Comparison of ENCODE assay signal across 8 mouse cellular contexts in genomic region chr4:147935904-147936303, GRCm38 (mm10). TPM values are rescaled to one million over a fixed set of nuclear protein-coding genes. Genes with fewer than 3 reads are reported as not detected.
DNase-seq lines count a peak whose midpoint lies in the region; ATAC-seq and TF ChIP-seq lines count a peak whose summit lies in the region.

No protein-coding gene starts in this region.

- TF ChIP-seq CTCF in thymus, adult 2 months (IDR thresholded peaks at IDR 0.05; ENCODE audit: borderline replicate concordance, control insufficient read depth, extremely low read depth, insufficient read depth, low read length, poor library complexity), result no peak
- no peak for TF ChIP-seq CTCF in liver, embryonic 14.5 days (IDR thresholded peaks at IDR 0.05; ENCODE audit: low read depth)

- H3K27me3 ChIP-seq in erythroblast, embryonic 14.5 days (ENCODE audit: control insufficient read depth), result peaks cover 33% of the 10 kb centered on the region
- no peaks in the 10 kb centered on the region for H3K27me3 ChIP-seq in thymus, adult 2 months (ENCODE audit: control insufficient read depth, insufficient read depth, low read length)
- H3K27me3 ChIP-seq in liver, embryonic 14.5 days (ENCODE audit: control insufficient read depth, insufficient read depth, low read length), result no peaks in the 10 kb centered on the region; the same call in 1 of the 2 replicates

- H3K27ac ChIP-seq in thymus, adult 2 months (ENCODE audit: control insufficient read depth, insufficient read depth, low read length), result no peak overlapping the region
- H3K27ac ChIP-seq in liver, embryonic 14.5 days, result no peak overlapping the region

- H3K9ac ChIP-seq in liver, embryonic 14.5 days (replicated peaks), result peak overlapping the region; percentile 57

- DNase-seq in thymus, adult 2 months, result no peak
- no peak for DNase-seq in thymus, postnatal 36 days
- no peak for DNase-seq in liver, embryonic 14.5 days (ENCODE audit: low read depth in 3 of 3, low spot score in 3 of 3)
- no peak for DNase-seq in adrenal gland, postnatal 25 days
- no peak for DNase-seq in gastrocnemius, postnatal 36 days
- no peak for DNase-seq in right cerebral cortex, adult 2 months (ENCODE audit: low spot score in 2 of 2)

- peak overlapping the region; percentile 69 for H3K4me3 ChIP-seq in erythroblast, embryonic 14.5 days (replicated peaks)
- peak overlapping the region; percentile 76; the same call in 1 of the 2 replicates for H3K4me3 ChIP-seq in thymus, adult 2 months (ENCODE audit: control insufficient read depth, insufficient read depth, low read length)
- H3K4me3 ChIP-seq in liver, embryonic 14.5 days (ENCODE audit: insufficient read depth in 1 of 2, low read depth in 2 of 2, low read length in 2 of 2), result peak overlapping the region; percentile 66 to 77

- peaks cover 22% of the 10 kb centered on the region for H3K4me1 ChIP-seq in erythroblast, embryonic 14.5 days (ENCODE audit: control insufficient read depth)
- peaks cover 7% of the 10 kb centered on the region for H3K4me1 ChIP-seq in thymus, adult 2 months (replicated peaks; ENCODE audit: control insufficient read depth, insufficient read depth, low read length)
- peaks cover 0 to 23% of the 10 kb centered on the region in 2 experiments; a peak in 3 of 4 replicates for H3K4me1 ChIP-seq in liver, embryonic 14.5 days (replicated peaks; ENCODE audit: control insufficient read depth in 2 of 2, insufficient read depth in 2 of 2, low read length in 1 of 2)

- no peaks in the 10 kb centered on the region; the same call in 1 of the 2 replicates for H3K36me3 ChIP-seq in erythroblast, embryonic 14.5 days (ENCODE audit: control insufficient read depth)
- no peaks in the 10 kb centered on the region for H3K36me3 ChIP-seq in thymus, adult 2 months (ENCODE audit: control insufficient read depth, insufficient read depth, low read length)
- no peaks in the 10 kb centered on the region for H3K36me3 ChIP-seq in liver, embryonic 14.5 days (replicated peaks; ENCODE audit: control insufficient read depth, insufficient read depth, low read depth)

- TF ChIP-seq EP300 in liver, embryonic 14.5 days (IDR thresholded peaks at IDR 0.05; ENCODE audit: low read depth), result no peak

- H3K9me3 ChIP-seq in erythroblast, embryonic 14.5 days (ENCODE audit: control insufficient read depth, low read length), result no peaks in the 10 kb centered on the region
- no peaks in the 10 kb centered on the region for H3K9me3 ChIP-seq in liver, embryonic 14.5 days (ENCODE audit: control insufficient read depth, low read length)

- WGBS in thymus, adult 2 months, result 44% methylated on average over 9 of the region's 9 CpGs
- 16% methylated on average over 9 of the region's 9 CpGs for WGBS in liver, embryonic 14.5 days (ENCODE audit: insufficient replicate concordance)

- no peak for TF ChIP-seq POLR2A in thymus, adult 2 months (IDR thresholded peaks at IDR 0.05; ENCODE audit: control insufficient read depth, extremely low read depth, insufficient read depth, low read length, poor library complexity)

- ATAC-seq in erythroblast, adult 5-6 weeks (replicated peaks; ENCODE audit: low FRiP score, poor library complexity, severe bottlenecking), result no peak
- no peak for ATAC-seq in liver, embryonic 14.5 days (ENCODE audit: insufficient read depth)

- intact Hi-C loops in gastrocnemius, postnatal 36 days (cut with DNase I), result loop anchor here (5.0 kb wide), 1 partner anchor 34 kb away; the partner anchor contains the start of gene Mfn2

- peak overlapping the region; percentile 84 for H3K4me2 ChIP-seq in liver, embryonic 14.5 days (ENCODE audit: low read depth)

RNA-seq across cellular contexts. Expression of gene Plod1, which starts 0.7 kb away (rescaled TPM):
- 0.14 and 0.29 TPM in 2 replicates for polyA plus RNA-seq in erythroblast, embryonic 14.5 days (2012)
- 1.5 and 2.1 TPM in 2 replicates for total RNA-seq in erythroblast, adult 5-6 weeks (2015; ENCODE audit: low replicate concordance)
- 2.4 and 2.6 TPM in 2 replicates for total RNA-seq in erythroblast, adult 5-6 weeks (2017; ENCODE audit: low replicate concordance)
- polyA plus RNA-seq in thymus, adult 2 months (2012; rRNA removed), result 21.2 and 28.9 TPM in 2 replicates
- 15.5 and 16.9 TPM in 2 replicates for polyA plus RNA-seq in liver, embryonic 14.5 days (2012; rRNA removed)
- polyA plus RNA-seq in liver, embryonic 14.5 days (2014; fragmentation: Nextera tagmentation; extraction: Ambion mirVana), result 20.2 and 23.7 TPM in 2 replicates
- total RNA-seq in adrenal gland, postnatal 25 days (2021), result 41.0 and 43.3 TPM in 2 replicates
- 10 to 100 TPM; 21.8 to 25.6 TPM for total RNA-seq in gastrocnemius, postnatal 36 days (2021)

RNA-seq across cellular contexts. Expression of gene 2510039O18Rik, which starts 4.8 kb away (rescaled TPM):
- polyA plus RNA-seq in erythroblast, embryonic 14.5 days (2012), result 5.7 and 5.9 TPM in 2 replicates
- total RNA-seq in erythroblast, adult 5-6 weeks (2015; ENCODE audit: low replicate concordance), result 12.1 and 14.4 TPM in 2 replicates
- total RNA-seq in erythroblast, adult 5-6 weeks (2017; ENCODE audit: low replicate concordance), result 9.6 and 11.1 TPM in 2 replicates
- polyA plus RNA-seq in thymus, adult 2 months (2012; rRNA removed), result 170 and 174 TPM in 2 replicates
- polyA plus RNA-seq in liver, embryonic 14.5 days (2012; rRNA removed), result 18.8 and 23.7 TPM in 2 replicates
- polyA plus RNA-seq in liver, embryonic 14.5 days (2014; fragmentation: Nextera tagmentation; extraction: Ambion mirVana), result 7.8 and 8.1 TPM in 2 replicates
- total RNA-seq in adrenal gland, postnatal 25 days (2021), result 44.6 and 50.5 TPM in 2 replicates
- 10 to 100 TPM; 17.9 to 21.4 TPM for total RNA-seq in gastrocnemius, postnatal 36 days (2021)

RNA-seq across cellular contexts. Expression of gene Mfn2, which starts 31.4 kb away (rescaled TPM):
- 0.89 and 1.5 TPM in 2 replicates for polyA plus RNA-seq in erythroblast, embryonic 14.5 days (2012)
- 5.2 and 5.6 TPM in 2 replicates for total RNA-seq in erythroblast, adult 5-6 weeks (2015; ENCODE audit: low replicate concordance)
- total RNA-seq in erythroblast, adult 5-6 weeks (2017; ENCODE audit: low replicate concordance), result 6.1 and 6.6 TPM in 2 replicates
- polyA plus RNA-seq in thymus, adult 2 months (2012; rRNA removed), result 40.4 and 50.2 TPM in 2 replicates
- polyA plus RNA-seq in liver, embryonic 14.5 days (2012; rRNA removed), result 7.5 and 8.6 TPM in 2 replicates
- polyA plus RNA-seq in liver, embryonic 14.5 days (2014; fragmentation: Nextera tagmentation; extraction: Ambion mirVana), result 9.2 and 11.1 TPM in 2 replicates
- 151 and 217 TPM in 2 replicates for total RNA-seq in adrenal gland, postnatal 25 days (2021)
- 100 to 1,000 TPM; 406 to 426 TPM for total RNA-seq in gastrocnemius, postnatal 36 days (2021)

RNA-seq across cellular contexts. Expression of gene Nppb, which starts 49.7 kb away (rescaled TPM):
- polyA plus RNA-seq in erythroblast, embryonic 14.5 days (2012), result not detected in 2 replicates
- total RNA-seq in erythroblast, adult 5-6 weeks (2015; ENCODE audit: low replicate concordance), result not detected in 2 replicates
- total RNA-seq in erythroblast, adult 5-6 weeks (2017; ENCODE audit: low replicate concordance), result not detected in 2 replicates
- polyA plus RNA-seq in thymus, adult 2 months (2012; rRNA removed), result 0.24 and 2.3 TPM in 2 replicates
- not detected in 2 replicates for polyA plus RNA-seq in liver, embryonic 14.5 days (2012; rRNA removed)
- not detected in 2 replicates for polyA plus RNA-seq in liver, embryonic 14.5 days (2014; fragmentation: Nextera tagmentation; extraction: Ambion mirVana)
- not detected in 2 replicates for total RNA-seq in adrenal gland, postnatal 25 days (2021)
- not detected for total RNA-seq in gastrocnemius, postnatal 36 days (2021)

Comparison
In these comparisons a context has a peak if more than half of its experiments do, and no peak if none do; other contexts are left out.
1. RNA of gene Plod1, which starts 0.7 kb away (total RNA-seq): 41.0 to 43.3 TPM in adrenal gland, postnatal 25 days and 21.8 to 25.6 TPM in gastrocnemius, postnatal 36 days; 1.5 to 2.6 TPM in erythroblast, adult 5-6 weeks; every median in the first group is over 4 times any median in the second.
2. RNA of gene Mfn2, which starts 31.4 kb away (total RNA-seq): 406 to 426 TPM in gastrocnemius, postnatal 36 days and 151 to 217 TPM in adrenal gland, postnatal 25 days; 5.2 to 6.6 TPM in erythroblast, adult 5-6 weeks; every median in the first group is over 10 times any median in the second.
3. Peak in every context shown above with its lines, with median percentiles within 50 percentile points of each other: H3K4me3 ChIP-seq.